Mouse (Mus musculus) kidney, postnatal 14 days (tissue): ENCODE measurements around the gene Nmt1.

Source experiments
- DNase-seq: peaks from one replicate; pipeline ENCODE4 v3.0.0; 2022; ENCODE audit warnings: mixed read lengths

The Nmt1 gene

GRCm38 (mm10) chr11:103028176-103028891 lies at the start of gene Nmt1, which contains the start of gene Dcakd:
Nmt1 (plus strand) TSS chr11:103028190.
Dcakd (minus strand) TSS chr11:103028333.
- peak; percentile 96 for DNase-seq

GRCm38 (mm10) chr11:102981151-102981890 lies 46.7 kb upstream of the Nmt1 start:
- no peak for DNase-seq

- no peak for DNase-seq
Observed at GRCm38 (mm10) chr11:102984086-102984485, 43.9 kb upstream of the Nmt1 start.

GRCm38 (mm10) chr11:102984615-102985014 lies 43.4 kb upstream of the Nmt1 start:
- no peak for DNase-seq

- DNase-seq, result no peak
Observed at GRCm38 (mm10) chr11:102985160-102985559, 42.8 kb upstream of the Nmt1 start.

GRCm38 (mm10) chr11:102989641-102990151 lies 38.3 kb upstream of the Nmt1 start:
- no peak for DNase-seq

GRCm38 (mm10) chr11:102990152-102990663 lies 37.8 kb upstream of the Nmt1 start:
- peak; percentile 56 for DNase-seq

GRCm38 (mm10) chr11:102991681-102992080 lies 36.3 kb upstream of the Nmt1 start:
- peak; percentile 29 for DNase-seq

- DNase-seq, result peak; percentile 80
Observed at GRCm38 (mm10) chr11:102992940-102993339, 35.0 kb upstream of the Nmt1 start.

GRCm38 (mm10) chr11:102993420-102994029 lies 34.5 kb upstream of the Nmt1 start:
- DNase-seq, result no peak

- DNase-seq, result no peak
Observed at GRCm38 (mm10) chr11:102994952-102995351, 33.0 kb upstream of the Nmt1 start.

GRCm38 (mm10) chr11:102996385-102996784 lies 31.6 kb upstream of the Nmt1 start:
- no peak for DNase-seq

- no peak for DNase-seq
Observed at GRCm38 (mm10) chr11:102996991-102997770, 30.8 kb upstream of the Nmt1 start.

GRCm38 (mm10) chr11:102998254-102998576 lies 29.8 kb upstream of the Nmt1 start:
- DNase-seq, result no peak

- DNase-seq, result no peak
Observed at GRCm38 (mm10) chr11:102998577-102999316, 29.2 kb upstream of the Nmt1 start.

GRCm38 (mm10) chr11:102999317-102999970 lies 28.5 kb upstream of the Nmt1 start:
- no peak for DNase-seq

- DNase-seq, result no peak
Observed at GRCm38 (mm10) chr11:103000111-103000510, 27.9 kb upstream of the Nmt1 start.

GRCm38 (mm10) chr11:103001063-103001462 lies 26.9 kb upstream of the Nmt1 start:
- DNase-seq, result no peak

- peak; percentile 79 for DNase-seq
Observed at GRCm38 (mm10) chr11:103003210-103003609, 24.8 kb upstream of the Nmt1 start.

GRCm38 (mm10) chr11:103004852-103005251 lies 23.1 kb upstream of the Nmt1 start:
- no peak for DNase-seq

- no peak for DNase-seq
Observed at GRCm38 (mm10) chr11:103005254-103005981, 22.6 kb upstream of the Nmt1 start.
